Mouse (Mus musculus) embryonic facial prominence, embryonic 10.5 days (tissue): Measurements from ENCODE around the gene Thrap3. TPM values are rescaled to one million over a fixed set of nuclear protein-coding genes. Genes with fewer than 3 reads are reported as not detected.

Experiments used
- DNase-seq: peaks from one replicate; pipeline ENCODE4 v3.0.0-alpha.2; 2017; ENCODE audit warnings: low spot score
- H3K27ac ChIP-seq: fragments of 300-500 bp; sonication (generic); replicated peaks from 2 replicates; pipeline ENCODE4 v1.5.1; 2016; ENCODE audit warnings: mild to moderate bottlenecking
- H3K27me3 ChIP-seq: fragments of 300-500 bp; sonication (generic); replicated peaks from 2 replicates; pipeline ENCODE4 v1.6.1; 2016; ENCODE audit warnings: low read depth, mild to moderate bottlenecking; ENCODE audit not compliant: poor library complexity, severe bottlenecking
- H3K36me3 ChIP-seq: fragments of 300-500 bp; sonication (generic); replicated peaks from 2 replicates; pipeline ENCODE4 v1.6.1; 2016; ENCODE audit warnings: mild to moderate bottlenecking, moderate library complexity
- H3K4me1 ChIP-seq: fragments of 300-500 bp; sonication (generic); 2 replicates; pipeline ENCODE4 v1.6.1; 2016
- H3K4me3 ChIP-seq: fragments of 300-500 bp; sonication (generic); 2 replicates; pipeline ENCODE4 v1.5.1; 2016; ENCODE audit warnings: mild to moderate bottlenecking, moderate library complexity
- H3K9me3 ChIP-seq: fragments of 300-500 bp; sonication (generic); 2 replicates; pipeline ENCODE4 v1.6.1; 2016; ENCODE audit warnings: mild to moderate bottlenecking
- WGBS: fragments of 180-500 bp; shearing (Covaris S2); methylation state at CpG from one replicate; pipeline ENCODE4 v1.1.7; 2016; 5-methylcytosine and 5-hydroxymethylcytosine counted together
- polyA plus RNA-seq: library from polyadenylated mRNA; unstranded; fragments of >200 nt; fragmentation: Nextera tagmentation; extraction: Ambion mirVana; gene quantifications from 2 replicates; pipeline ENCODE4 v1.2.1, GENCODE M21; 2016

Gene Thrap3
- polyA plus RNA-seq, 1 experiment from 2014 or later = 263 TPM

GRCm38 (mm10) chr4:126148161-126148961, 54.2 kb downstream of the Thrap3 start:
- DNase-seq = peak; percentile 85
- H3K4me3 ChIP-seq = peak overlapping the region; percentile 80
- H3K9me3 ChIP-seq = no peaks in the 10 kb centered on the region
- H3K27ac ChIP-seq = peak overlapping the region; percentile 95
- H3K36me3 ChIP-seq = peaks cover 31% of the 10 kb centered on the region
- H3K27me3 ChIP-seq = peaks cover 46% of the 10 kb centered on the region
- peaks cover 74% of the 10 kb centered on the region for H3K4me1 ChIP-seq
- WGBS = under 1% methylated on average over 67 of the region's 67 CpGs

GRCm38 (mm10) chr4:126147533-126148160, 54.9 kb downstream of the Thrap3 start, which contains the start of gene Eva1b:
Gene Eva1b, plus strand, starts transcription at chr4:126147744.
- H3K9me3 ChIP-seq = no peaks in the 10 kb centered on the region
- peaks cover 23% of the 10 kb centered on the region for H3K36me3 ChIP-seq
- peaks cover 71% of the 10 kb centered on the region for H3K4me1 ChIP-seq
- under 1% methylated on average over 24 of the region's 24 CpGs for WGBS
- H3K4me3 ChIP-seq = peak within 1 kb of the TSS; percentile 80
- peak; percentile 89 for DNase-seq
- peaks cover 46% of the 10 kb centered on the region for H3K27me3 ChIP-seq
- H3K27ac ChIP-seq = peak within 1 kb of the TSS; percentile 95

GRCm38 (mm10) chr4:126146974-126147532, 55.5 kb downstream of the Thrap3 start:
- peak overlapping the region; percentile 80 for H3K4me3 ChIP-seq
- DNase-seq = peak; percentile 43

GRCm38 (mm10) chr4:126145396-126145795, 57.2 kb downstream of the Thrap3 start:
- peaks cover 68% of the 10 kb centered on the region for H3K4me1 ChIP-seq

More at GRCm38 (mm10) chr4:126146974-126147532, 55.5 kb downstream of the Thrap3 start:
- Histone ChIP-seq H3K27ac (peak overlapping the region; percentile 95), H3K36me3 (peaks cover 19% of the 10 kb centered on the region), H3K27me3 (peaks cover 46% of the 10 kb centered on the region), H3K4me1 (peaks cover 73% of the 10 kb centered on the region), H3K9me3 (no peaks in the 10 kb centered on the region)
- 27% methylated on average over 9 of the region's 9 CpGs for WGBS

GRCm38 (mm10) chr4:126141021-126141420, 61.5 kb downstream of the Thrap3 start:
- DNase-seq = no peak
- Histone ChIP-seq H3K27ac (peak overlapping the region; percentile 44; the same call in 1 of the 2 replicates), H3K27me3 (no peaks in the 10 kb centered on the region; the same call in 1 of the 2 replicates), H3K4me3 (no peak overlapping the region), H3K36me3 (peaks cover 49% of the 10 kb centered on the region), H3K9me3 (no peaks in the 10 kb centered on the region), H3K4me1 (peaks cover 28% of the 10 kb centered on the region)
- 68% methylated on average over 5 of the region's 5 CpGs for WGBS

More at GRCm38 (mm10) chr4:126145396-126145795, 57.2 kb downstream of the Thrap3 start:
- no peaks in the 10 kb centered on the region for H3K9me3 ChIP-seq
- 35% methylated on average over 4 of the region's 4 CpGs for WGBS
- H3K27me3 ChIP-seq = peaks cover 31% of the 10 kb centered on the region
- no peak overlapping the region for H3K4me3 ChIP-seq
- DNase-seq = no peak
- peaks cover 14% of the 10 kb centered on the region for H3K36me3 ChIP-seq
- peak overlapping the region; percentile 95 for H3K27ac ChIP-seq

- Histone ChIP-seq H3K4me1 (peaks cover 25% of the 10 kb centered on the region), H3K27me3 (no peaks in the 10 kb centered on the region), H3K27ac (0 out of 2 replicates have a peak overlapping the region, but pooled peaks have one; percentile 14), H3K36me3 (peaks cover 81% of the 10 kb centered on the region), H3K9me3 (no peaks in the 10 kb centered on the region), H3K4me3 (no peak overlapping the region)
- WGBS = 79% methylated on average over 4 of the region's 4 CpGs
- no peak for DNase-seq
These were observed 64.8 kb downstream of the Thrap3 start for GRCm38 (mm10) chr4:126137773-126138172.

GRCm38 (mm10) chr4:126134639-126135038, 67.9 kb downstream of the Thrap3 start:
- H3K4me3 ChIP-seq = no peak overlapping the region
- no peak overlapping the region for H3K27ac ChIP-seq
- H3K4me1 ChIP-seq = peaks cover 39% of the 10 kb centered on the region
- H3K36me3 ChIP-seq = peaks cover 91% of the 10 kb centered on the region
- no peaks in the 10 kb centered on the region for H3K27me3 ChIP-seq
- no peak for DNase-seq
- H3K9me3 ChIP-seq = no peaks in the 10 kb centered on the region
- 91% methylated on average over 4 of the region's 4 CpGs for WGBS

GRCm38 (mm10) chr4:126134236-126134635, 68.3 kb downstream of the Thrap3 start:
- Histone ChIP-seq H3K9me3 (no peaks in the 10 kb centered on the region), H3K36me3 (peaks cover 91% of the 10 kb centered on the region), H3K27ac (no peak overlapping the region)

GRCm38 (mm10) chr4:126132636-126133264, 69.8 kb downstream of the Thrap3 start:
- DNase-seq = no peak
- 81% methylated on average over 6 of the region's 6 CpGs for WGBS
- Histone ChIP-seq H3K4me1 (peaks cover 46% of the 10 kb centered on the region), H3K27ac (peak overlapping the region; percentile 75), H3K9me3 (no peaks in the 10 kb centered on the region), H3K4me3 (no peak overlapping the region), H3K27me3 (no peaks in the 10 kb centered on the region), H3K36me3 (peaks cover 91% of the 10 kb centered on the region)

More at GRCm38 (mm10) chr4:126134236-126134635, 68.3 kb downstream of the Thrap3 start:
- Histone ChIP-seq H3K4me3 (no peak overlapping the region), H3K4me1 (peaks cover 43% of the 10 kb centered on the region), H3K27me3 (no peaks in the 10 kb centered on the region)
- no peak for DNase-seq
- WGBS = 91% methylated on average over 4 of the region's 4 CpGs

- Histone ChIP-seq H3K4me1 (peaks cover 46% of the 10 kb centered on the region), H3K4me3 (no peak overlapping the region), H3K36me3 (peaks cover 92% of the 10 kb centered on the region), H3K27ac (peak overlapping the region; percentile 75), H3K27me3 (no peaks in the 10 kb centered on the region), H3K9me3 (no peaks in the 10 kb centered on the region)
- peak; percentile 37 for DNase-seq
- 65% methylated on average over 10 of the region's 10 CpGs for WGBS
These were observed 71.1 kb downstream of the Thrap3 start for GRCm38 (mm10) chr4:126131290-126132121.

- peaks cover 92% of the 10 kb centered on the region for H3K36me3 ChIP-seq
- no peak overlapping the region for H3K4me3 ChIP-seq
- peak; percentile 54 for DNase-seq
- H3K4me1 ChIP-seq = peaks cover 46% of the 10 kb centered on the region
- WGBS = 40% methylated on average over 11 of the region's 11 CpGs
- no peaks in the 10 kb centered on the region for H3K9me3 ChIP-seq
- peak overlapping the region; percentile 74 for H3K27ac ChIP-seq
- no peaks in the 10 kb centered on the region for H3K27me3 ChIP-seq
These were observed 72.1 kb downstream of the Thrap3 start for GRCm38 (mm10) chr4:126130502-126130901.
